Mouse (Mus musculus) adrenal gland, adult 2 months (tissue): ENCODE measurements around the gene Gpd1l. TPM values are rescaled to one million over a fixed set of nuclear protein-coding genes. Genes with fewer than 3 reads are reported as not detected.

Experiments
- polyA plus RNA-seq: library from polyadenylated mRNA; depleted of rRNA; stranded (reverse); fragments of >200 nt; gene quantifications from 2 replicates; pipeline ENCODE4 v1.2.3, GENCODE M21; 2012; rRNA removed
- total RNA-seq, 2 experiments: library from RNA; stranded (reverse); gene quantifications; 2 replicates each; pipeline ENCODE4 v1.2.3; 2021

The Gpd1l gene
- total and polyA plus RNA-seq, 3 experiments: 12.4 to 33.1 (median 30.9) TPM

Other genes with a start within 250 kb of the Gpd1l start
- 10 to 100 TPM; 42.1 to 42.6 TPM for gene Dync1li1, start 245.2 kb downstream of the Gpd1l start, total RNA-seq
- 10.6 and 11.7 TPM in 2 replicates for gene Dync1li1, start 245.2 kb downstream of the Gpd1l start, polyA plus RNA-seq
- 10 to 100 TPM; 67.0 to 92.3 TPM for gene Cmtm6, start 202.9 kb downstream of the Gpd1l start, total RNA-seq
- gene Cmtm6, start 202.9 kb downstream of the Gpd1l start, polyA plus RNA-seq: 33.5 and 44.6 TPM in 2 replicates
- 10 to 100 TPM; 27.8 to 41.3 TPM for gene Cmtm7, start 152.1 kb downstream of the Gpd1l start, total RNA-seq
- gene Cmtm7, start 152.1 kb downstream of the Gpd1l start, polyA plus RNA-seq: 187 and 230 TPM in 2 replicates
- 1 to 10 TPM; 4.9 to 7.3 TPM for gene Cmtm8, start 89.8 kb downstream of the Gpd1l start, total RNA-seq
- gene Cmtm8, start 89.8 kb downstream of the Gpd1l start, polyA plus RNA-seq: 23.2 and 32.4 TPM in 2 replicates
- 1 to 10 TPM; 4.4 to 6.2 TPM for gene Osbpl10, start 44.6 kb upstream of the Gpd1l start, total RNA-seq
- gene Osbpl10, start 44.6 kb upstream of the Gpd1l start, polyA plus RNA-seq: 2.6 and 3.3 TPM in 2 replicates
- 10 to 100 TPM; 29.7 to 63.5 TPM for gene Rps27rt, start 48.8 kb upstream of the Gpd1l start, total RNA-seq
- gene Rps27rt, start 48.8 kb upstream of the Gpd1l start, polyA plus RNA-seq: 2.0 and 2.8 TPM in 2 replicates